Mouse (Mus musculus) stomach, postnatal 0 days (tissue): ENCODE measurements at regions not wholly inside any gene's neighbourhood (a gene's known extent, or its start where the extent isn't known, plus 50 kb on each side); places are given as distances from the start of the nearest gene placed in this dataset.

Experiments used
- ATAC-seq: fragments of 200-750 bp; cut with Nextera tagmentation; 2 replicates; pipeline ENCODE4 v1.8.0; 2017; ENCODE audit not compliant: low FRiP score, low TSS enrichment
- DNase-seq: peaks from one replicate; pipeline ENCODE4 v3.0.0-alpha.2; 2016; ENCODE audit warnings: low spot score
- H3K27ac ChIP-seq: fragments of 300-500 bp; sonication (generic); replicated peaks from 2 replicates; pipeline ENCODE4 v1.5.1; 2014; ENCODE audit warnings: mild to moderate bottlenecking, control low read depth
- H3K27me3 ChIP-seq: fragments of 300-500 bp; sonication (generic); 2 replicates; pipeline ENCODE4 v1.6.1; 2014; ENCODE audit warnings: low read length; ENCODE audit not compliant: control insufficient read depth, insufficient read depth
- H3K36me3 ChIP-seq: fragments of 300-500 bp; sonication (generic); 2 replicates; pipeline ENCODE4 v1.6.1; 2014; ENCODE audit warnings: low read length, mixed read lengths; ENCODE audit not compliant: control insufficient read depth, insufficient read depth
- H3K4me1 ChIP-seq: fragments of 300-500 bp; sonication (generic); replicated peaks from 2 replicates; pipeline ENCODE4 v1.6.1; 2014; ENCODE audit warnings: antibody characterized with exemption; ENCODE audit not compliant: control insufficient read depth, insufficient read depth
- H3K4me2 ChIP-seq: fragments of 300-500 bp; sonication (generic); replicated peaks from 2 replicates; pipeline ENCODE4 v1.6.1; 2014; ENCODE audit warnings: low read depth, mild to moderate bottlenecking, control low read depth, moderate library complexity
- H3K4me3 ChIP-seq: fragments of 300-500 bp; sonication (generic); 2 replicates; pipeline ENCODE4 v1.5.1; 2014; ENCODE audit warnings: low read depth, low read length, control low read depth
- H3K9ac ChIP-seq: fragments of 300-500 bp; sonication (generic); 2 replicates; pipeline ENCODE4 v1.6.1; 2014; ENCODE audit warnings: mild to moderate bottlenecking, low read length, control low read depth, mixed read lengths
- H3K9me3 ChIP-seq: fragments of 300-500 bp; sonication (generic); 2 replicates; pipeline ENCODE4 v1.6.1; 2016; ENCODE audit warnings: low read length; ENCODE audit not compliant: control insufficient read depth
- CTCF ChIP-seq: IDR thresholded peaks from 2 replicates; pipeline ENCODE4 v1.5.1; 2016; ENCODE audit warnings: antibody characterized with exemption, low read depth, mild to moderate bottlenecking, moderate library complexity
- EP300 ChIP-seq: optimal IDR thresholded peaks from 2 replicates; pipeline ENCODE3; 2016; ENCODE audit warnings: antibody characterized with exemption
- WGBS: fragments of 180-500 bp; shearing (Covaris S2); extraction: QIAGEN DNeasy Blood & Tissue Kit; methylation state at CpG from one replicate; pipeline ENCODE4 v1.1.7; 2014; 5-methylcytosine and 5-hydroxymethylcytosine counted together

DNA sequence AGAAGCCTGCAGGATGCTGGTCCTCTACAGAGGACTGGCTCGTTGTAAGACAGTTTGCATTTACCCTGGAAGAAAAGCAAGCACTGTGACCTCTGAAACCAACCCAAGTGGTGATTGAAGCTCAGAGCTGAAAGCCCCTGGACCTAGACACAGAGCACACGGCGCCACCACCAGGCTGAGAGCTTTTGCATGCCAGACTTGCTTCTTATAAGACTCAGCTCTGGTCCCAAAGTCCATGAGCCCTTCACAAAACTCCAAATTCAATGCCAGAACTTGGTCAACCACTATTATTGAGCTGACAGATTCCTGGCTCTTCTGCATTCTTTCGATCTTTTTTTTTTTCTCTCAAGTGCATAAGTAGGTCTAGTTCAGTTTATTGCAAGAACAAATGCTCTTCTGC lies 164.6 kb upstream of the Sfrp2 start:
- Histone ChIP-seq H3K9me3 (no peaks in the 10 kb centered on the region), H3K36me3 (no peaks in the 10 kb centered on the region), H3K4me3 (no peak overlapping the region), H3K27me3 (no peaks in the 10 kb centered on the region), H3K9ac (no peak overlapping the region), H3K27ac (no peak overlapping the region), H3K4me2 (no peak overlapping the region), H3K4me1 (no peaks in the 10 kb centered on the region)
- WGBS, result 70% methylated on average over 4 of the region's 4 CpGs
- ATAC-seq (no peak), DNase-seq (no peak)
- TF ChIP-seq EP300 (no peak), CTCF (peak; percentile 31)

DNA sequence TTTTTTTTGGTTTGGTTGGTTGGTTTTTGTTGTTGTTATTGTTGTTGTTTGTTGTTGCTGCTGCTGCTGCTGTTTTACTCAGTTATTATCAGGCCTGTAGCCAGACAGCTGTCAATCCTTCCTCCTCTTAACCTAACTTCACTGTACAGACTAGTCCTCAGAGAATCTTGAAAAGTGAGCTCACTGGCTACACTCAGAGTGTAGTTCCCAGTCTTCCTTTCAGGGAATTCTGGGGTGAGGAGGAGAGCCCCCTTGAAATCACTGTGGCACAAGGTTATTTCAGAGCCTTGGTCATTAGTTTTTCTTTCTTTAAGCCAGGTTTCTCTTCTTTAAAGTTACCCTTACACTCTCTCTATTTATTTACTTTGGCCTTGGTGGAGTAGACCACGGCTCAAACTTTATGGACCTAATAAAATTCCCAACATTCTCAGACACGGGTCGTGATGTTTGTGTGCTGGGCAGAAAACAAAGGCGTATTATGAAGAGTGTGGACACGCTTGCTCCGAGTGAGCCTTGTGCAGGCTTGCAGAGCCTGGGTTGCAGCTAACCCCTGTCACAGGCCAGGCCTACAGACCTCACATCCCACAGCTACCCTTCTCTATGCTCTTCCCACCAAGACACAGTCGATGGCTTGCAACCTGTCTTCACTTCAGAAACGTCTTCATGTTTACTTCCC lies 156.9 kb upstream of the Sfrp2 start:
- Histone ChIP-seq H3K4me2 (no peak overlapping the region), H3K27ac (no peak overlapping the region), H3K9ac (no peak overlapping the region), H3K36me3 (no peaks in the 10 kb centered on the region), H3K27me3 (no peaks in the 10 kb centered on the region), H3K4me3 (no peak overlapping the region), H3K9me3 (no peaks in the 10 kb centered on the region), H3K4me1 (no peaks in the 10 kb centered on the region)
- DNase-seq (no peak), ATAC-seq (no peak)
- TF ChIP-seq EP300 (no peak), CTCF (no peak)
- WGBS, result 62% methylated on average over 8 of the region's 8 CpGs

DNA sequence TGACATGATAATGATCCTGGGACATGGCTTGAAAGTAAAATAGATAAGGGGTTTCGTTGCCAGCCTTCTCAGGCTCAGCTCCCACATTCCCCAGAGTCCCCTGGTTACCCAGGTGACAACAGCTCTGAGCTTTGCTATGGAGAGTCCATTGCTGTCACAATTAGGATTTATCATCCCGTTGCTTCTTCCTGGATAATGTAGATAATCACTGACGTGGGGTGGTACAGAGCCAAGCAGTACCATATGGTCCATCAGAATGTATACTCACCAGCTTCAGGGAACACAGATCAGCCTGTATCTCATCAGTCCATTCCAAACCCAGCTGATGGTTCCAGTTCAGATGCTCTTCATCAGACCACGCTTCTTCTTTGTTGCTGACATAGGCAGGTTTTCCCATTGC lies 145.7 kb upstream of the Sfrp2 start:
- Histone ChIP-seq H3K27me3 (no peaks in the 10 kb centered on the region), H3K4me1 (no peaks in the 10 kb centered on the region), H3K4me3 (no peak overlapping the region), H3K4me2 (no peak overlapping the region), H3K27ac (no peak overlapping the region), H3K36me3 (no peaks in the 10 kb centered on the region), H3K9me3 (no peaks in the 10 kb centered on the region), H3K9ac (no peak overlapping the region)
- DNase-seq, result no peak
- no peak for ATAC-seq
- 61% methylated on average over 4 of the region's 4 CpGs for WGBS
- TF ChIP-seq CTCF, result no peak
- TF ChIP-seq EP300, result no peak

DNA sequence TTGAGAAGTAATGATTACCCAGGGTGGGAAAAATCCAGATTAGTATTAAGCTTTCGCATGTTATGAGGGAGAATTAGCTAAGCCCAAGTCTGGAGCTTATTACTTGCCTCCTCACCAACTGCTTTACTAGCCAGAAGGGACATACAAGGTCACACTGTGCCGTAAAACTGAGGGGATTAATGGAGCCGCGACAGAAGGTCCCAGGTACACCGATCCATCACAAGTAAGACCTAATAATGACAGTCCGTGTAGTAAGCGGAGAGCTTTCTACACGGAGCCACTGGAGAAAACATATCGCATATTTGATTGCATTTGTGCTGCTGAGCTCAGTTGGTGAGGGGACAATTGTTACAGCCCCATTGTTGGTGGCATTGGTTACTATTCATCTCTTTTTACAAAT lies 133.1 kb upstream of the Sfrp2 start:
- no peaks in the 10 kb centered on the region for H3K27me3 ChIP-seq
- H3K4me3 ChIP-seq, result no peak overlapping the region
- no peaks in the 10 kb centered on the region for H3K4me1 ChIP-seq
- no peak overlapping the region for H3K9ac ChIP-seq
- 84% methylated on average over 9 of the region's 9 CpGs for WGBS
- H3K27ac ChIP-seq, result no peak overlapping the region
- H3K9me3 ChIP-seq, result no peaks in the 10 kb centered on the region
- no peaks in the 10 kb centered on the region for H3K36me3 ChIP-seq
- no peak for ATAC-seq
- no peak for DNase-seq
- H3K4me2 ChIP-seq, result no peak overlapping the region
- TF ChIP-seq EP300 (no peak), CTCF (no peak)

DNA sequence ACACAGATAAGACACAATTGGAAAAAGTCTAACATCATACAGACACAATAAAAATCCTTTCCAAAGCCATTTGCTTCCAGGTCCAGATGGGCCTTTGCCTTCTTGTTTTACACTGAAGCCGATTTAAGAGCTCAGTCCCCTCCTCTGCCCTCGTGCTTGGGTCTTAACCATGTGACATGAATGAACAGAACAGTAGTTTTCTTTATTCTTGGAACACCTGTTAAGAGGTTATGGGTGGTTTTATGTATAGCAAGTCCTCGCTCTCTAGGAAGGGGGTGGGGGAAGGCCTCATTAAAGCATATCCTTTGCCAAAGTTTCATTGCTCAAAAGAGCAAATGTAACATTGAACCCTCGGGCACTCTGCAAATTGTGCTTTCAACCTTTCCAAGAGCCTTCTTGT lies 125.7 kb upstream of the Sfrp2 start:
- no peak for DNase-seq
- Histone ChIP-seq H3K4me2 (no peak overlapping the region), H3K27ac (no peak overlapping the region), H3K9ac (no peak overlapping the region), H3K4me3 (no peak overlapping the region), H3K36me3 (no peaks in the 10 kb centered on the region), H3K4me1 (no peaks in the 10 kb centered on the region), H3K27me3 (no peaks in the 10 kb centered on the region), H3K9me3 (no peaks in the 10 kb centered on the region)
- TF ChIP-seq EP300 (no peak), CTCF (no peak)
- 67% methylated on average over 4 of the region's 4 CpGs for WGBS
- ATAC-seq, result no peak

DNA sequence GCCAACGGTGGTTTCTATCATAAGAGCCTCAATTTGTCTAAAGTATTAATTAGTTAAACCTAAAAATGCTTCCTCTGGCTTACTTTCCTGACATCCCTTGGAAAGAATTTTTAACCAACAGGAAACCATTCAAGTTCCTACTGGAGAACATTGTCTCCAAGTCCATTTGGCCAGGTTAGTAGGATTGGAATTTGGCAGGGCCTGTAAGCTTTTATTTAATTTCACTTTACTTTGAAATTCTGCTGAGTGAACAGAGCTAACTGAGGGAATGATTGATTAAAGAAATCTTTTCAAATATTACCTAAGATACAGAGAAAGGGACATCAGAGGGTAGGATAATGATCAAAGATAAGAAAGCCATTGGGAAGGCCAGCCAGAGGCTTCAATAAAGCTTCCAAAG lies 102.4 kb upstream of the Sfrp2 start:
- no peak overlapping the region for H3K27ac ChIP-seq
- H3K4me1 ChIP-seq, result no peaks in the 10 kb centered on the region
- 71% methylated on average over 1 of the region's 1 CpGs for WGBS
- H3K27me3 ChIP-seq, result no peaks in the 10 kb centered on the region
- no peak for DNase-seq
- no peak overlapping the region for H3K4me3 ChIP-seq
- no peak overlapping the region for H3K4me2 ChIP-seq
- H3K9ac ChIP-seq, result no peak overlapping the region
- ATAC-seq, result no peak
- no peak for TF ChIP-seq EP300
- no peak for TF ChIP-seq CTCF
- H3K9me3 ChIP-seq, result no peaks in the 10 kb centered on the region
- H3K36me3 ChIP-seq, result no peaks in the 10 kb centered on the region
